Mouse (Mus musculus): ENCODE measurements around the gene Rab7b. TPM values are rescaled to one million over a fixed set of nuclear protein-coding genes. Genes with fewer than 3 reads are reported as not detected.

The Rab7b gene
- polyA plus RNA-seq, 2 experiments = 3.8 to 8.4 TPM

- TF ChIP-seq POLR2A (IDR thresholded peaks at IDR 0.05; ENCODE audit: borderline replicate concordance, extremely low read depth, insufficient read depth, insufficient read length) = no peak
- DNase-seq (ENCODE audit: low spot score) = peak; percentile 43
- H3K9ac ChIP-seq (ENCODE audit: low read depth, low read length, severe bottlenecking) = no peak overlapping the region
- ATAC-seq (ENCODE audit: low FRiP score, low read depth) = no peak
- no peaks in the 10 kb centered on the region for H3K27me3 ChIP-seq (ENCODE audit: control insufficient read depth, insufficient read depth, low read length)
- H3K27ac ChIP-seq (replicated peaks; ENCODE audit: low read depth, low read length) = no peak overlapping the region
- H3K4me1 ChIP-seq (ENCODE audit: control insufficient read depth, insufficient read depth, low read length) = no peaks in the 10 kb centered on the region
- no peaks in the 10 kb centered on the region for H3K9me3 ChIP-seq (ENCODE audit: control insufficient read depth, low read length)
- no peak overlapping the region for H3K4me2 ChIP-seq (replicated peaks; ENCODE audit: low read depth, low read length, severe bottlenecking)
- no peaks in the 10 kb centered on the region for H3K36me3 ChIP-seq (ENCODE audit: control insufficient read depth, insufficient read depth, low read length)
- no peak overlapping the region for H3K4me3 ChIP-seq (replicated peaks; ENCODE audit: low read length)
- 68% methylated on average over 5 of the region's 5 CpGs for whole genome bisulfite sequencing
These were observed 48.8 kb downstream of the Rab7b start for GRCm38 (mm10) chr1:131737269-131737668.

DNA sequence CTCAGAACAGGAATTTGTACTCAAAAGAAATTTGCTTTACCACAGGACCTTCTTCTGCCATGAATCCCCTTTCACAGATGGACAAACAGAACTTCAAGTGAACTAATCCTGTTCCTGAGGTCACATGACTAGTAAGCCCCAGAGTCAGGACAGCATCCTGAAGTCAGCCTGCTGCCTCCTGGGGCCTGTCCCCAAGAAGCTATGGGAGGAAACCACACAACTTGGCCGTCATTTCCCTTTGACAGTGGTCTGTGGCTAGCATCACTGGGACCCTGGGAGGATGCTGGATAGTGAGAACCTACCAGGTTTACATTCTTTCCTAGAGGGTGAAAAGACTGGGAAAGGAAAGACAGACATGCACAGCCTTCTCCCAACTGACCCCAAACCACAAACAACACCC is 50.3 kb downstream of the Rab7b start:
- H3K4me1 ChIP-seq (ENCODE audit: control insufficient read depth, insufficient read depth, low read length) = no peaks in the 10 kb centered on the region
- DNase-seq (ENCODE audit: low spot score) (no peak), ATAC-seq (ENCODE audit: low FRiP score, low read depth) (no peak)
- H3K4me3 ChIP-seq (replicated peaks; ENCODE audit: low read length) = no peak overlapping the region
- no peaks in the 10 kb centered on the region for H3K9me3 ChIP-seq (ENCODE audit: control insufficient read depth, low read length)
- H3K27ac ChIP-seq (replicated peaks; ENCODE audit: low read depth, low read length) = no peak overlapping the region
- H3K9ac ChIP-seq (ENCODE audit: low read depth, low read length, severe bottlenecking) = no peak overlapping the region
- H3K27me3 ChIP-seq (ENCODE audit: control insufficient read depth, insufficient read depth, low read length) = no peaks in the 10 kb centered on the region
- H3K4me2 ChIP-seq (replicated peaks; ENCODE audit: low read depth, low read length, severe bottlenecking) = no peak overlapping the region
- 73% methylated on average over 1 of the region's 1 CpGs for WGBS
- no peak for TF ChIP-seq POLR2A (IDR thresholded peaks at IDR 0.05; ENCODE audit: borderline replicate concordance, extremely low read depth, insufficient read depth, insufficient read length)
- no peaks in the 10 kb centered on the region for H3K36me3 ChIP-seq (ENCODE audit: control insufficient read depth, insufficient read depth, low read length)

DNA sequence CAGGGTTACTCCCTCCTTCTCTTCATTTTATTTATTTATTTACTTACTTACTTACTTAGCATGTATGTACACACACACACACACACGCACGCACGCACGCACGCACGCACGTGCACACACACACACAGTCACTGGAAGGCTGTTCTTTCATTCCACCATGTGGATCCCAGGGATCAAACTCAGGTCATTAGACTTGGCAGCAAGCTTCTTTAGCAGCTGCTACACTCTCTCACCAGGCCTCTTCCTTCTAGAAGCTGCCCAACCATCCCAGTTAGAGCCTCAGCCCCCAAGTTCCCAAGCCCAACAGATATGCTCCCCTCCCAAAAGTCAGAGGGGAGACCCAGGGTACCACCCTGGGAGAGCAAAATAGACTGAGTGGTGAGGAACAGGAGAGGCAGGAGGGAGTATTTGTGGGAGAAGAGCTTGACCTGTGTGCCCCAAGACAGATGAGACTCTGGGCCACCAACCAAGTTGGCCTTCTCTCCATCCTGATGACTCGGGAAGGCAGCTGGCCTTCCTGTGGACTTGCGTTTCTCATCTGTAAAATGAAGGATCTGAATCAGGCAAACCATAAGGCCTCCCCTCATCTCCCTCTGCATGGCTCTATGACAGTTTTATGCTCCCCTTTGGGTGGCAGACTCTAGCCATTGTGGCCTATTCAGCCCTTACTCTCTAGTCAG is 51.1 kb downstream of the Rab7b start:
- DNase-seq (ENCODE audit: low spot score) (no peak), ATAC-seq (ENCODE audit: low FRiP score, low read depth) (no peak)
- TF ChIP-seq POLR2A (IDR thresholded peaks at IDR 0.05; ENCODE audit: borderline replicate concordance, extremely low read depth, insufficient read depth, insufficient read length) = no peak
- no peak overlapping the region for H3K4me3 ChIP-seq (replicated peaks; ENCODE audit: low read length)
- no peaks in the 10 kb centered on the region for H3K4me1 ChIP-seq (ENCODE audit: control insufficient read depth, insufficient read depth, low read length)
- H3K36me3 ChIP-seq (ENCODE audit: control insufficient read depth, insufficient read depth, low read length) = no peaks in the 10 kb centered on the region
- no peaks in the 10 kb centered on the region for H3K9me3 ChIP-seq (ENCODE audit: control insufficient read depth, low read length)
- H3K4me2 ChIP-seq (replicated peaks; ENCODE audit: low read depth, low read length, severe bottlenecking) = no peak overlapping the region
- WGBS = 91% methylated on average over 8 of the region's 9 CpGs
- H3K27ac ChIP-seq (replicated peaks; ENCODE audit: low read depth, low read length) = no peak overlapping the region
- no peak overlapping the region for H3K9ac ChIP-seq (ENCODE audit: low read depth, low read length, severe bottlenecking)
- no peaks in the 10 kb centered on the region for H3K27me3 ChIP-seq (ENCODE audit: control insufficient read depth, insufficient read depth, low read length)

DNA sequence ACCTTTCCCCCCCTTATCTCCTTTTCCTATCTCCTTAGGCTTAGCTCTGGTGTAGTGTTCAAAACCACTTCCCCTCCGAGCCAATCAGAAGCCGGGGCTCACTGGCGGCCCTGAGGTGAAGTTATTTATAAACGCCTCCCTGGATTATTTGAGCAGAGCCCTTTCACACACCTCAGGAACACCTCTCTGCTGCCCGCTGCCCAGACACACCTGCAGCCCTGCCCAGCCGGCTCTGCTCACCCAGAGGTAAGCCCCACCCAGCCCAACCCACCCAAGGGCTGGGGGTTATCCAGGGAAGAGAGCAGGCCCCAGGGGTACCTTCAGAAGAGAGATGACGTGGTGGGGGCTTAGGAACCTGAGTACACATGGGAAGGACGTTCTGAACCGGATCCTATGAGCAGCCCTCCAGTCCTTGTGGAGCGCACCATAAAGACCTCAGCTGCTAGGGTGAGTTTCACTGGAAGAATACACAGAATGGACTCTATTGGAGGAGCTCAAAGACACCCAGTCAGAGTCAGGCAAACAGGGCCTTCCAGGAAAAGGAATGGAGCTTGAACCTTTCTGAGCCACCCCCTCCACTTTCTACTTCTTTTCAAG is 55.5 kb downstream of the Rab7b start, which contains the start of gene Slc26a9:
TSS of gene Slc26a9 (plus strand) at position 155 of the 597 bp plus-strand sequence.
- Histone ChIP-seq H3K4me2 (replicated peaks; ENCODE audit: low read depth, low read length, severe bottlenecking) (no peak within 1 kb of the TSS), H3K4me3 (replicated peaks; ENCODE audit: low read length) (no peak within 1 kb of the TSS), H3K27me3 (ENCODE audit: control insufficient read depth, insufficient read depth, low read length) (no peaks in the 10 kb centered on the region), H3K36me3 (ENCODE audit: control insufficient read depth, insufficient read depth, low read length) (no peaks in the 10 kb centered on the region), H3K9ac (ENCODE audit: low read depth, low read length, severe bottlenecking) (no peak within 1 kb of the TSS), H3K27ac (replicated peaks; ENCODE audit: low read depth, low read length) (no peak within 1 kb of the TSS), H3K9me3 (ENCODE audit: control insufficient read depth, low read length) (no peaks in the 10 kb centered on the region), H3K4me1 (ENCODE audit: control insufficient read depth, insufficient read depth, low read length) (no peaks in the 10 kb centered on the region)
- ATAC-seq (ENCODE audit: low FRiP score, low read depth) = no peak
- WGBS = 62% methylated on average over 10 of the region's 10 CpGs
- DNase-seq (ENCODE audit: low spot score) = no peak
- TF ChIP-seq POLR2A (IDR thresholded peaks at IDR 0.05; ENCODE audit: borderline replicate concordance, extremely low read depth, insufficient read depth, insufficient read length) = no peak

GRCm38 (mm10) chr1:131745391-131745790 is 56.9 kb downstream of the Rab7b start:
- 51% methylated on average over 5 of the region's 5 CpGs for WGBS
- H3K36me3 ChIP-seq (ENCODE audit: control insufficient read depth, insufficient read depth, low read length) = no peaks in the 10 kb centered on the region
- DNase-seq (ENCODE audit: low spot score) = no peak
- no peak overlapping the region for H3K27ac ChIP-seq (replicated peaks; ENCODE audit: low read depth, low read length)
- H3K4me2 ChIP-seq (replicated peaks; ENCODE audit: low read depth, low read length, severe bottlenecking) = no peak overlapping the region
- H3K27me3 ChIP-seq (ENCODE audit: control insufficient read depth, insufficient read depth, low read length) = no peaks in the 10 kb centered on the region
- no peak for TF ChIP-seq POLR2A (IDR thresholded peaks at IDR 0.05; ENCODE audit: borderline replicate concordance, extremely low read depth, insufficient read depth, insufficient read length)
- H3K4me3 ChIP-seq (replicated peaks; ENCODE audit: low read length) = no peak overlapping the region
- no peaks in the 10 kb centered on the region for H3K9me3 ChIP-seq (ENCODE audit: control insufficient read depth, low read length)
- H3K4me1 ChIP-seq (ENCODE audit: control insufficient read depth, insufficient read depth, low read length) = no peaks in the 10 kb centered on the region
- ATAC-seq (ENCODE audit: low FRiP score, low read depth) = no peak
- no peak overlapping the region for H3K9ac ChIP-seq (ENCODE audit: low read depth, low read length, severe bottlenecking)

All from limb, embryonic 14.5 days (tissue).